Mouse (Mus musculus) bone marrow, adult 2 months (tissue): ENCODE data around the gene E330017A01Rik.

Experiments
- CTCF ChIP-seq: fragments of 200-500 bp; IDR thresholded peaks from 2 replicates; pipeline ENCODE4 v1.5.1; 2011; ENCODE audit warnings: low read length, control low read depth; ENCODE audit not compliant: control insufficient read depth, insufficient read depth
- POLR2A ChIP-seq: fragments of 200-500 bp; IDR thresholded peaks from 2 replicates; pipeline ENCODE4 v1.6.1; 2011; ENCODE audit warnings: low read depth, mild to moderate bottlenecking, control low read depth, low read length, borderline replicate concordance; ENCODE audit not compliant: control insufficient read depth

GRCm38 (mm10) chr16:58684537-58684936 lies 46.0 kb upstream of the E330017A01Rik start:
- TF ChIP-seq POLR2A (no peak), CTCF (no peak)
